Mouse (Mus musculus) kidney, postnatal 14 days (tissue): ENCODE results near the gene Gsta3.
"Not testable (repeated sequence)": the region's sequence is repeated elsewhere in the genome, so short reads cannot be mapped to it uniquely, and the experiment has no call there.

ENCODE experiments used
- DNase-seq: peaks from one replicate; pipeline ENCODE4 v3.0.0; 2022; ENCODE audit warnings: mixed read lengths

Gene Gsta3

GRCm38 (mm10) chr1:21239911-21240898, at the start of gene Gsta3:
Gene Gsta3 (plus strand): TSS chr1:21240589.
- peak; percentile 54 for DNase-seq

GRCm38 (mm10) chr1:21206241-21206640, 34.1 kb upstream of the Gsta3 start:
- DNase-seq, result no peak

GRCm38 (mm10) chr1:21213537-21213936, 26.9 kb upstream of the Gsta3 start:
- not testable (repeated sequence) for DNase-seq

- DNase-seq, result not testable (repeated sequence)
Observed at GRCm38 (mm10) chr1:21213991-21214692, 26.2 kb upstream of the Gsta3 start.

- peak; percentile 92 for DNase-seq
Observed at GRCm38 (mm10) chr1:21218489-21218919, 21.9 kb upstream of the Gsta3 start, which contains the start of gene Tmem14a. Gene Tmem14a (plus strand): TSS chr1:21218575.

- DNase-seq, result peak; percentile 3
Observed at GRCm38 (mm10) chr1:21227756-21228395, 12.5 kb upstream of the Gsta3 start.

- DNase-seq, result not testable (repeated sequence)
Observed at GRCm38 (mm10) chr1:21228740-21229722, 11.4 kb upstream of the Gsta3 start.

- DNase-seq, result no peak
Observed at GRCm38 (mm10) chr1:21230376-21230775, 10.0 kb upstream of the Gsta3 start.

GRCm38 (mm10) chr1:21231744-21232464, 8.5 kb upstream of the Gsta3 start:
- DNase-seq, result no peak

GRCm38 (mm10) chr1:21232516-21232915, 7.9 kb upstream of the Gsta3 start:
- no peak for DNase-seq

- DNase-seq, result no peak
Observed at GRCm38 (mm10) chr1:21235359-21235758, 5.0 kb upstream of the Gsta3 start.

- no peak for DNase-seq
Observed at GRCm38 (mm10) chr1:21241096-21241495, 707 bp downstream of the Gsta3 start.

GRCm38 (mm10) chr1:21244290-21244960, 4.0 kb downstream of the Gsta3 start:
- DNase-seq, result no peak

GRCm38 (mm10) chr1:21246136-21246535, 5.7 kb downstream of the Gsta3 start:
- DNase-seq, result no peak

- DNase-seq, result no peak
Observed at GRCm38 (mm10) chr1:21247896-21248295, 7.5 kb downstream of the Gsta3 start.

GRCm38 (mm10) chr1:21248560-21249390, 8.4 kb downstream of the Gsta3 start:
- DNase-seq, result no peak

- no peak for DNase-seq
Observed at GRCm38 (mm10) chr1:21251661-21252060, 11.3 kb downstream of the Gsta3 start.

- no peak for DNase-seq
Observed at GRCm38 (mm10) chr1:21252566-21253302, 12.3 kb downstream of the Gsta3 start.

GRCm38 (mm10) chr1:21253303-21253650, 12.9 kb downstream of the Gsta3 start:
- DNase-seq, result no peak
